Mouse (Mus musculus): ENCODE measurements around the gene Cdkl3.

Gene Cdkl3

GRCm38 (mm10) chr11:52127760-52128159 lies 123.7 kb downstream of the Cdkl3 start:
- DNase-seq, result no peak

GRCm38 (mm10) chr11:52128316-52129061 lies 124.5 kb downstream of the Cdkl3 start:
- DNase-seq, result no peak

GRCm38 (mm10) chr11:52129171-52129570 lies 125.2 kb downstream of the Cdkl3 start:
- DNase-seq, result no peak

- no peak for DNase-seq
Observed at GRCm38 (mm10) chr11:52129621-52130450, 125.8 kb downstream of the Cdkl3 start.

GRCm38 (mm10) chr11:52130451-52131068 lies 126.5 kb downstream of the Cdkl3 start:
- no peak for DNase-seq
